Mouse (Mus musculus): ENCODE measurements at regions not wholly inside any gene's neighbourhood (a gene's known extent, or its start where the extent isn't known, plus 50 kb on each side); places are given as distances from the start of the nearest gene placed in this dataset.
A peak's percentile ranks its signal among the peaks of the same experiment; 100 is the strongest.

- ATAC-seq (ENCODE audit: extremely low read depth, insufficient number of reproducible peaks, low FRiP score, poor library complexity, severe bottlenecking) (no peak), DNase-seq (ENCODE audit: low spot score) (no peak)
- Histone ChIP-seq H3K27me3 (ENCODE audit: insufficient read depth, low read length) (no peaks in the 10 kb centered on the region), H3K4me1 (ENCODE audit: insufficient read depth, low read depth, low read length) (peaks cover 11% of the 10 kb centered on the region), H3K4me3 (ENCODE audit: low read depth, low read length) (no peak overlapping the region), H3K9me3 (replicated peaks) (no peaks in the 10 kb centered on the region), H3K36me3 (replicated peaks) (no peaks in the 10 kb centered on the region)
- TF ChIP-seq TAL1 (conservative IDR thresholded peaks at IDR 0.05; ENCODE audit: low read depth, low read length): no peak
- TF ChIP-seq POLR2AphosphoS5 (IDR thresholded peaks at IDR 0.05; ENCODE audit: insufficient replicate concordance, low read depth, low read length): no peak
- TF ChIP-seq CTCF (IDR thresholded peaks at IDR 0.05; ENCODE audit: low read depth, low read length): no peak
- TF ChIP-seq GATA1 (IDR thresholded peaks at IDR 0.05; ENCODE audit: borderline replicate concordance, low read length): no peak
- no peak for TF ChIP-seq GATA2 (IDR thresholded peaks at IDR 0.05; ENCODE audit: borderline replicate concordance, low read depth, low read length)
These were observed 71.5 kb upstream of the Atp2b1 start for GRCm38 (mm10) chr10:98842721-98843120.

DNA sequence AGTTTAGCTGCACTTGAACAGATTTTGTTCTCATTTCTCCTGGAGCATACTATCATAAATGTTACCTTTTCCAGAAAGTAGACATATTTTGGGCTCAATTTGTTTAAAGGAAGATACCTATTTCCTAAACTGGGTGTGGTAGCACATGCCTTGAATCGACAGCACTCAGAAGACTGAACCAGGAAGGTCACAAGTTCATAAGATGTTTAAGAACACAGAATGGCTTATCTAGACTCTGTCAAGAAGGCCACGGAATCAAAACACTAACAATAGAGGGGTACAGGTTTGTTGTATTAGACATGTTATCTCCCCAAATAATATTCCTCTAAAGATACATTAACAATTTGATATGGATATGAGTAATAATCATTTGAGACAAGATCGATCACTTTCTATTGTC lies 64.4 kb upstream of the Atp2b1 start:
- H3K9me3 ChIP-seq (replicated peaks): no peaks in the 10 kb centered on the region
- DNase-seq (ENCODE audit: low spot score) (no peak), ATAC-seq (ENCODE audit: extremely low read depth, insufficient number of reproducible peaks, low FRiP score, poor library complexity, severe bottlenecking) (no peak)
- no peak for TF ChIP-seq POLR2AphosphoS5 (IDR thresholded peaks at IDR 0.05; ENCODE audit: insufficient replicate concordance, low read depth, low read length)
- no peak for TF ChIP-seq CTCF (IDR thresholded peaks at IDR 0.05; ENCODE audit: low read depth, low read length)
- peaks cover 8% of the 10 kb centered on the region for H3K4me1 ChIP-seq (ENCODE audit: insufficient read depth, low read depth, low read length)
- H3K4me3 ChIP-seq (ENCODE audit: low read depth, low read length): no peak overlapping the region
- no peaks in the 10 kb centered on the region for H3K36me3 ChIP-seq (replicated peaks)
- no peaks in the 10 kb centered on the region for H3K27me3 ChIP-seq (ENCODE audit: insufficient read depth, low read length)

- Histone ChIP-seq H3K4me3 (ENCODE audit: low read depth, low read length) (no peak overlapping the region), H3K9me3 (replicated peaks) (no peaks in the 10 kb centered on the region), H3K4me1 (ENCODE audit: insufficient read depth, low read depth, low read length) (peaks cover 44% of the 10 kb centered on the region), H3K27me3 (ENCODE audit: insufficient read depth, low read length) (no peaks in the 10 kb centered on the region), H3K36me3 (replicated peaks) (no peaks in the 10 kb centered on the region)
- TF ChIP-seq GATA2 (IDR thresholded peaks at IDR 0.05; ENCODE audit: borderline replicate concordance, low read depth, low read length) (no peak), POLR2AphosphoS5 (IDR thresholded peaks at IDR 0.05; ENCODE audit: insufficient replicate concordance, low read depth, low read length) (no peak), CTCF (IDR thresholded peaks at IDR 0.05; ENCODE audit: low read depth, low read length) (no peak), GATA1 (IDR thresholded peaks at IDR 0.05; ENCODE audit: borderline replicate concordance, low read length) (no peak), TAL1 (conservative IDR thresholded peaks at IDR 0.05; ENCODE audit: low read depth, low read length) (no peak)
- DNase-seq (ENCODE audit: low spot score) (no peak), ATAC-seq (ENCODE audit: extremely low read depth, insufficient number of reproducible peaks, low FRiP score, poor library complexity, severe bottlenecking) (no peak)
These were observed 56.8 kb upstream of the Atp2b1 start for GRCm38 (mm10) chr10:98857395-98857794.

- H3K36me3 ChIP-seq (replicated peaks): no peaks in the 10 kb centered on the region
- no peak for TF ChIP-seq POLR2AphosphoS5 (IDR thresholded peaks at IDR 0.05; ENCODE audit: insufficient replicate concordance, low read depth, low read length)
- TF ChIP-seq GATA1 (IDR thresholded peaks at IDR 0.05; ENCODE audit: borderline replicate concordance, low read length): no peak
- TF ChIP-seq TAL1 (conservative IDR thresholded peaks at IDR 0.05; ENCODE audit: low read depth, low read length): no peak
- TF ChIP-seq GATA2 (IDR thresholded peaks at IDR 0.05; ENCODE audit: borderline replicate concordance, low read depth, low read length): no peak
- TF ChIP-seq CTCF (IDR thresholded peaks at IDR 0.05; ENCODE audit: low read depth, low read length): no peak
- H3K4me3 ChIP-seq (ENCODE audit: low read depth, low read length): no peak overlapping the region
- no peaks in the 10 kb centered on the region for H3K9me3 ChIP-seq (replicated peaks)
- no peaks in the 10 kb centered on the region for H3K27me3 ChIP-seq (ENCODE audit: insufficient read depth, low read length)
- H3K4me1 ChIP-seq (ENCODE audit: insufficient read depth, low read depth, low read length): peaks cover 58% of the 10 kb centered on the region
- DNase-seq (ENCODE audit: low spot score): no peak
- ATAC-seq (ENCODE audit: extremely low read depth, insufficient number of reproducible peaks, low FRiP score, poor library complexity, severe bottlenecking): no peak
These were observed 52.7 kb upstream of the Atp2b1 start for GRCm38 (mm10) chr10:98861521-98861920.

GRCm38 (mm10) chr10:98862712-98863111 lies 51.5 kb upstream of the Atp2b1 start:
- DNase-seq (ENCODE audit: low spot score): no peak
- TF ChIP-seq TAL1 (conservative IDR thresholded peaks at IDR 0.05; ENCODE audit: low read depth, low read length) (peak; percentile 67), GATA2 (IDR thresholded peaks at IDR 0.05; ENCODE audit: borderline replicate concordance, low read depth, low read length) (no peak)
- H3K4me1 ChIP-seq (ENCODE audit: insufficient read depth, low read depth, low read length): peaks cover 53% of the 10 kb centered on the region
- no peaks in the 10 kb centered on the region for H3K36me3 ChIP-seq (replicated peaks)
- H3K27me3 ChIP-seq (ENCODE audit: insufficient read depth, low read length): no peaks in the 10 kb centered on the region
- H3K9me3 ChIP-seq (replicated peaks): no peaks in the 10 kb centered on the region
- ATAC-seq (ENCODE audit: extremely low read depth, insufficient number of reproducible peaks, low FRiP score, poor library complexity, severe bottlenecking): peak; percentile 92
- H3K4me3 ChIP-seq (ENCODE audit: low read depth, low read length): no peak overlapping the region

DNA sequence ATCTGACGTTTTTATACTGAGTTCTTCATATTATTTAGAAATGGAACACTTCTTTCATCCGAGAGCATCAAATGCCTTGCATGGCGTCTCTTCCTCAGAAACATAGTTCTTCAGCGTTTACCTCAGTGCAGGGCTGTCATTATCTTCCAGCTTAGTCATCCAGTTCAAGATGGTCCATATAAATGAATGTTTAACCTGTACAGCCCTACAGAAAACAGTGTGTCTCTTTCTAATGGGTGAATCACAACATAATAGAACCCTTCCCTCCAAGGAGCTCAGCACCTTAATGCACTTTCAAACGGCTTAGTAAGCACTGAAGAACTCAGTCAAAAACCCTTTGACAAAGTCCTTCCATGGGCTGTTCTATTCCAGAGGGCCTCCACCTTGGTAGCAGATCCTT lies 49.8 kb upstream of the Atp2b1 start:
- H3K9me3 ChIP-seq (replicated peaks): no peaks in the 10 kb centered on the region
- no peak overlapping the region for H3K4me3 ChIP-seq (ENCODE audit: low read depth, low read length)
- H3K4me1 ChIP-seq (ENCODE audit: insufficient read depth, low read depth, low read length): peaks cover 54% of the 10 kb centered on the region
- TF ChIP-seq CTCF (IDR thresholded peaks at IDR 0.05; ENCODE audit: low read depth, low read length) (no peak), GATA1 (IDR thresholded peaks at IDR 0.05; ENCODE audit: borderline replicate concordance, low read length) (no peak), POLR2AphosphoS5 (IDR thresholded peaks at IDR 0.05; ENCODE audit: insufficient replicate concordance, low read depth, low read length) (no peak), GATA2 (IDR thresholded peaks at IDR 0.05; ENCODE audit: borderline replicate concordance, low read depth, low read length) (no peak), TAL1 (conservative IDR thresholded peaks at IDR 0.05; ENCODE audit: low read depth, low read length) (no peak)
- H3K36me3 ChIP-seq (replicated peaks): no peaks in the 10 kb centered on the region
- ATAC-seq (ENCODE audit: extremely low read depth, insufficient number of reproducible peaks, low FRiP score, poor library complexity, severe bottlenecking) (no peak), DNase-seq (ENCODE audit: low spot score) (no peak)
- no peaks in the 10 kb centered on the region for H3K27me3 ChIP-seq (ENCODE audit: insufficient read depth, low read length)
